Mouse (Mus musculus) left cerebral cortex, postnatal 4 days (tissue): ENCODE data around the gene Tnfaip8l1. TPM values are rescaled to one million over a fixed set of nuclear protein-coding genes. Genes with fewer than 3 reads are reported as not detected.

ENCODE experiments used
- DNase-seq: peaks from one replicate; pipeline ENCODE4 v3.0.0-alpha.2; 2022
- intact Hi-C: fragments of 180-260 bp; cut with DNase I; formaldehyde crosslinking; loops from one replicate; pipeline ENCODE4 v1.15.1; 2025
- microRNA-seq: library from miRNA; unstranded; fragments of <30 nt; microRNA quantifications from one replicate; pipeline ENCODE4 v1.2.0, GENCODE M21; 2022
- total RNA-seq, 2 experiments: library from RNA; stranded (reverse); gene quantifications; 2 replicates each; pipeline ENCODE4 v1.2.3; 2021

Tnfaip8l1 gene
- total RNA-seq, 2 experiments from 2014 or later: 11.1 TPM

DNA sequence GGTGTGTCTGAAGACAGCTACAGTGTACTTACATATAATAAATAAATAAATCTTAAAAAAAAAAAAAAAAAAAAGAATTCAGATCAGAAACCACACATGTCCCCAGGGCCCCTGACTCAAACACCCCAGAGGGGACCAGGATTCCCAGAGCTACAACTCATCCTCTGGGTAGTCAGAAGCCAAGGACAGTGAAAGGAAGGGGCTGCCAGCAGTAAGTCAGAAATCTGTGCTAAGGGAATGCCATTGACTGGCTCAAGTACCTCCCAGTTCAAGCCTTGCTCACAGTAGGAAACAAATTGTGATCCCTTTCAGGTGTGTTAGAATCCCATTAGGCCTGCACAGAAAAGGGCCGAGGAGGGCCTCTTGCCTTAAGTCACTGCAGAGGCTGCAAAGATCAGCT lies 52.0 kb downstream of the Tnfaip8l1 start:
- no peak for DNase-seq
- intact Hi-C loops: no loop called here

- intact Hi-C loops: no loop called here
- no peak for DNase-seq
These were observed 55.4 kb downstream of the Tnfaip8l1 start for GRCm38 (mm10) chr17:56217670-56218069.

DNA sequence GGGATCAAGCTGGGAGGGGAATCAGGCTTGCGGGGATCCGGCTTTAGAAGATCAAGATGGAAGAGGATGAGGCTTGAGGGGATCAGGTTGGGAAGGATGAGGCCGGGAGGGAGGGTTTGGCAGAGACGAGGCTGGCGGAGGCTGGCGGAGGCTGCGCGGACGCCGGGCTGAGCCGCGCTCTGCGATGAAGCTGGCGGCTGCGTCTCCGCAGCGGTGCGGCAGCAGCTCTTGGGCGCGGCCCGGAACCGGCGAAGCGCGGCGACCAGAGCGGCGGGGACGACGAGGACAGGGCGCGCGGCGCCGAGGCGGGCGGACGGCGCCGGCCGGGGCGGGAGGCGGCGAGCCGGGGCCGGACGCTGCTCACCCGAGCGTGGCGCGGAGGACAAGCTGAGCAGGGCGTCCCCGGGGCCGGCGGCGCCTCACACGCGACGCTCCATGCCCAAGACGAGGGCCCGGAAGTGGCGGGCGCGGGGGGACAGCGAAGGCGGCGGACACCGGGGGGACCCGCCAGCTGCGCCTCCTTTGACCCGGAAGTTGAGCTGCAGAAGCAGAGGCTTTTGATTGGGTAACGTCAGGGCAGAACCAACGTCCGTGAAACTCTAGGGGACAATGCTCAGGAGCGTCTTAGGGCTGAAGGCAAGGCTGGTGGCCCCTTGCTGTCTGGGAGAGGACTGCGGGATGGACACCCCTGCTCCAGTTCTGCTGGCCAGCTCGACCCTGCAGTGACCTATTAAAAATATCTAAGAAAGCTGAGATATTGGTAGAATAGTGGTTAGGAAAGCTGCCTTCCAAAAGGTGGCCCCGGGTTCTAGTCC lies 56.3 kb downstream of the Tnfaip8l1 start, which contains the start of gene Dpp9:
Gene Dpp9, minus strand, starts transcription at position 529 of the 815 bp plus-strand sequence.
- intact Hi-C loops: no loop called here
- peak; percentile 90 for DNase-seq

DNA sequence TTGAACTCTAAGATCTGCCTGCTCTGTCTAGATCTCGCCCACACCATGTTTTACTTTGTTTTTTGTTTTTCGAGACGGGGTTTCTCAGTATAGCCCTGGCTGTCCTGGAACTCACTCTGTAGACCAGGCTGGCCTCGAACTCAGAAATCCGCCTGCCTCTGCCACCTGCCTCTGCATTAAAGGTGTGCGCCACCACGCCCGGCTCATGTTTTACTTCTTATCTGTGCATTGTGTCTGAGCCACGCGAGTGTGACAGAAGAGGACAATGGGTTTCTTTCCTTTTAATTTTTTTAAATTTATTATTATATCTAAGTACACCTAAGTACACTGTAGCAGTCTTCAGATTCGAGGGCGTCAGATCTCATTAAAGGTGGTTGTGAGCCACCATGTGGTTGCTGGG lies 57.0 kb downstream of the Tnfaip8l1 start:
- no peak for DNase-seq
- intact Hi-C loops: no loop called here

- intact Hi-C loops: no loop called here
These were observed 57.5 kb downstream of the Tnfaip8l1 start for GRCm38 (mm10) chr17:56219805-56220204.

More at GRCm38 (mm10) chr17:56219805-56220204, 57.5 kb downstream of the Tnfaip8l1 start:
- DNase-seq: no peak

Small RNA genes lying within 50 kb of the gene (microRNA-seq; reads per million reads assigned to microRNA genes)
- not detected for gene Gm44397

Other genes with a start within 250 kb of the Tnfaip8l1 start
- gene Zfp119b, start 213.0 kb upstream of the Tnfaip8l1 start, total RNA-seq: 1 to 10 TPM; 4.4 to 5.7 TPM
- gene Ebi3, start 209.8 kb upstream of the Tnfaip8l1 start, total RNA-seq: 1 to 10 TPM; 4.9 to 5.9 TPM
- gene Yju2, start 203.4 kb upstream of the Tnfaip8l1 start, total RNA-seq: 10 to 100 TPM; 16.7 to 18.2 TPM
- 100 to 1,000 TPM in 1 of 2 experiments, 10 to 100 TPM in 1; 99.6 to 101 TPM for gene Shd, start 192.0 kb upstream of the Tnfaip8l1 start, total RNA-seq
- gene Fsd1, start 176.0 kb upstream of the Tnfaip8l1 start, total RNA-seq: 100 to 1,000 TPM; 110 to 119 TPM
- 1 to 10 TPM; 3.8 to 4.6 TPM for gene Stap2, start 156.9 kb upstream of the Tnfaip8l1 start, total RNA-seq
- 100 to 1,000 TPM in 1 of 2 experiments, 10 to 100 TPM in 1; 92.6 to 121 TPM for gene Mpnd, start 156.8 kb upstream of the Tnfaip8l1 start, total RNA-seq
- 10 to 100 TPM; 53.6 to 55.3 TPM for gene Sh3gl1, start 125.8 kb upstream of the Tnfaip8l1 start, total RNA-seq
- 1 to 10 TPM; 6.8 to 8.8 TPM for gene Chaf1a, start 122.0 kb upstream of the Tnfaip8l1 start, total RNA-seq
- 10 to 100 TPM; 69.1 to 78.9 TPM for gene Ubxn6, start 87.4 kb upstream of the Tnfaip8l1 start, total RNA-seq
- gene Hdgfl2, start 82.8 kb upstream of the Tnfaip8l1 start, total RNA-seq: 100 to 1,000 TPM; 109 to 117 TPM
- under 1 TPM; 0.20 to 0.24 TPM for gene Plin4, start 52.7 kb upstream of the Tnfaip8l1 start, total RNA-seq
- 1 to 10 TPM; 1.2 to 1.9 TPM for gene Plin5, start 44.9 kb upstream of the Tnfaip8l1 start, total RNA-seq
- not detected for gene Lrg1, start 40.5 kb upstream of the Tnfaip8l1 start, total RNA-seq
- 10 to 100 TPM; 91.1 to 95.7 TPM for gene Sema6b, start 22.1 kb upstream of the Tnfaip8l1 start, total RNA-seq
- 10 to 100 TPM; 45.9 to 47.6 TPM for gene Mydgf, start 21.4 kb downstream of the Tnfaip8l1 start, total RNA-seq
- 10 to 100 TPM; 48.9 to 50.2 TPM for gene Dpp9, start 56.4 kb downstream of the Tnfaip8l1 start, total RNA-seq
- gene Fem1a, start 94.3 kb downstream of the Tnfaip8l1 start, total RNA-seq: 10 to 100 TPM; 41.4 to 45.7 TPM
- gene Ticam1, start 114.3 kb downstream of the Tnfaip8l1 start, total RNA-seq: 1 to 10 TPM; 3.4 to 3.7 TPM
- gene Plin3, start 130.4 kb downstream of the Tnfaip8l1 start, total RNA-seq: 1 to 10 TPM; 4.5 to 6.1 TPM
- not detected for gene Arrdc5, start 137.8 kb downstream of the Tnfaip8l1 start, total RNA-seq
- gene Uhrf1, start 140.8 kb downstream of the Tnfaip8l1 start, total RNA-seq: 10 to 100 TPM; 12.3 to 16.2 TPM
- 100 to 1,000 TPM; 111 to 112 TPM for gene Kdm4b, start 163.6 kb downstream of the Tnfaip8l1 start, total RNA-seq